Mouse (Mus musculus): ENCODE measurements around the gene Shank3. TPM values are rescaled to one million over a fixed set of nuclear protein-coding genes. Genes with fewer than 3 reads are reported as not detected.

Shank3 gene
- total and polyA plus RNA-seq, 2 experiments from 2014 or later, result 12.6 to 63.2 TPM

GRCm38 (mm10) chr15:89458942-89459341 is 40.5 kb upstream of the Shank3 start:
- H3K36me3 ChIP-seq (ENCODE audit: insufficient read depth, low read length), result peaks cover 62% of the 10 kb centered on the region
- DNase-seq (ENCODE audit: low spot score) (no peak), ATAC-seq (ENCODE audit: low FRiP score) (no peak)
- H3K4me1 ChIP-seq (ENCODE audit: insufficient read depth, low read length), result peaks cover 11% of the 10 kb centered on the region
- H3K9me3 ChIP-seq (ENCODE audit: low read length), result no peaks in the 10 kb centered on the region
- H3K4me3 ChIP-seq (ENCODE audit: low read depth, low read length), result no peak overlapping the region
- 94% methylated on average over 15 of the region's 15 CpGs for WGBS
- no peaks in the 10 kb centered on the region for H3K27me3 ChIP-seq (ENCODE audit: insufficient read depth, low read length)
- no peak overlapping the region for H3K9ac ChIP-seq (replicated peaks; ENCODE audit: low read length, poor library complexity, severe bottlenecking)
- no peak overlapping the region for H3K4me2 ChIP-seq (ENCODE audit: low read depth, low read length, poor library complexity, severe bottlenecking)
- H3K27ac ChIP-seq (ENCODE audit: low read depth, low read length), result no peak overlapping the region
- no peak for TF ChIP-seq CTCF (IDR thresholded peaks at IDR 0.05)

GRCm38 (mm10) chr15:89459821-89460220 is 39.6 kb upstream of the Shank3 start:
- no peak overlapping the region for H3K9ac ChIP-seq (replicated peaks; ENCODE audit: low read length, poor library complexity, severe bottlenecking)
- H3K4me1 ChIP-seq (ENCODE audit: insufficient read depth, low read length), result peaks cover 8% of the 10 kb centered on the region
- no peak overlapping the region for H3K4me3 ChIP-seq (ENCODE audit: low read depth, low read length)
- H3K36me3 ChIP-seq (ENCODE audit: insufficient read depth, low read length), result peaks cover 64% of the 10 kb centered on the region
- H3K4me2 ChIP-seq (ENCODE audit: low read depth, low read length, poor library complexity, severe bottlenecking), result no peak overlapping the region
- no peak for ATAC-seq (ENCODE audit: low FRiP score)
- H3K9me3 ChIP-seq (ENCODE audit: low read length), result no peaks in the 10 kb centered on the region
- 93% methylated on average over 7 of the region's 7 CpGs for WGBS
- DNase-seq (ENCODE audit: low spot score), result no peak
- H3K27ac ChIP-seq (ENCODE audit: low read depth, low read length), result no peak overlapping the region
- no peaks in the 10 kb centered on the region for H3K27me3 ChIP-seq (ENCODE audit: insufficient read depth, low read length)
- TF ChIP-seq CTCF (IDR thresholded peaks at IDR 0.05), result no peak

DNA sequence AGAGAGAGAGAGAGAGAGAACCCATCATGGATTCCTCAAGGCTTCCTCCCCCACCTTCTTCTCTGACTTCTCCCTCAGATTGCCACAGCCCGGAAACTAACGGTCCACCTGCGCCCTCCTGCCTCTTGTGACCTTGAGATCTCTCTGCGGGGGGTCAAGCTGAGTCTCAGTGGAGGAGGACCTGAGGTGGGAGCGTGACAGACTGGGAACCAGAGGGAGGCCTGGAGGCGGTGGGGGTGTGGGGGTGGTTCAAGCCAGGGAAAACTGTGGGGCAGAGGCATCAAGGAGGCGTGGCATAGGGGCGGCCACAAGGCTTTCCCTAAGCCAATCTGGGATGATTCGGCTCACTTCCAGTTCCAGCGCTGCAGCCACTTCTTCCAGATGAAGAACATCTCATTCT is 39.1 kb upstream of the Shank3 start:
- DNase-seq (ENCODE audit: low spot score), result no peak
- ATAC-seq (ENCODE audit: low FRiP score), result no peak
- no peaks in the 10 kb centered on the region for H3K27me3 ChIP-seq (ENCODE audit: insufficient read depth, low read length)
- peaks cover 5% of the 10 kb centered on the region for H3K4me1 ChIP-seq (ENCODE audit: insufficient read depth, low read length)
- no peak overlapping the region for H3K27ac ChIP-seq (ENCODE audit: low read depth, low read length)
- TF ChIP-seq CTCF (IDR thresholded peaks at IDR 0.05), result no peak
- H3K9me3 ChIP-seq (ENCODE audit: low read length), result no peaks in the 10 kb centered on the region
- no peak overlapping the region for H3K4me3 ChIP-seq (ENCODE audit: low read depth, low read length)
- H3K9ac ChIP-seq (replicated peaks; ENCODE audit: low read length, poor library complexity, severe bottlenecking), result no peak overlapping the region
- WGBS, result 74% methylated on average over 10 of the region's 10 CpGs
- peaks cover 64% of the 10 kb centered on the region for H3K36me3 ChIP-seq (ENCODE audit: insufficient read depth, low read length)
- no peak overlapping the region for H3K4me2 ChIP-seq (ENCODE audit: low read depth, low read length, poor library complexity, severe bottlenecking)

DNA sequence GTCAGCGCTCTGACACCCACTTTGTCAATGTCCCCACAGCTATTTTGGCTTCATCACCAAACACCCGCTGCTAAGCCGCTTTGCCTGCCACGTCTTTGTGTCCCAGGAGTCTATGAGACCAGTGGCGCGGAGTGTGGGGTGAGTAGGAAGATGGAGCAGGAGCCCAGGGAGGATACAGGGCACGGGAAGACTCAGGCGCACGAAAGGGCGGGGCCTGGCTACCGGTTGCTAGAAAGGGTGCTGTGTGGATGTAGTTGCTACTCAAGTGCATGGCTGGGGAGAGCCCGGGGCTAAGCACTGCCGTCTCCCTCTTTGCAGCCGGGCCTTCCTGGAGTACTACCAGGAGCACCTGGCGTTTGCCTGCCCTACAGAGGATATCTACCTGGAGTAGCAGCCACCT is 38.1 kb upstream of the Shank3 start:
- Histone ChIP-seq H3K27ac (ENCODE audit: low read depth, low read length) (no peak overlapping the region), H3K4me2 (ENCODE audit: low read depth, low read length, poor library complexity, severe bottlenecking) (no peak overlapping the region), H3K27me3 (ENCODE audit: insufficient read depth, low read length) (no peaks in the 10 kb centered on the region), H3K4me3 (ENCODE audit: low read depth, low read length) (no peak overlapping the region), H3K4me1 (ENCODE audit: insufficient read depth, low read length) (no peaks in the 10 kb centered on the region), H3K36me3 (ENCODE audit: insufficient read depth, low read length) (peaks cover 64% of the 10 kb centered on the region), H3K9ac (replicated peaks; ENCODE audit: low read length, poor library complexity, severe bottlenecking) (no peak overlapping the region), H3K9me3 (ENCODE audit: low read length) (no peaks in the 10 kb centered on the region)
- ATAC-seq (ENCODE audit: low FRiP score) (no peak), DNase-seq (ENCODE audit: low spot score) (no peak)
- no peak for TF ChIP-seq CTCF (IDR thresholded peaks at IDR 0.05)
- 87% methylated on average over 13 of the region's 15 CpGs for WGBS

DNA sequence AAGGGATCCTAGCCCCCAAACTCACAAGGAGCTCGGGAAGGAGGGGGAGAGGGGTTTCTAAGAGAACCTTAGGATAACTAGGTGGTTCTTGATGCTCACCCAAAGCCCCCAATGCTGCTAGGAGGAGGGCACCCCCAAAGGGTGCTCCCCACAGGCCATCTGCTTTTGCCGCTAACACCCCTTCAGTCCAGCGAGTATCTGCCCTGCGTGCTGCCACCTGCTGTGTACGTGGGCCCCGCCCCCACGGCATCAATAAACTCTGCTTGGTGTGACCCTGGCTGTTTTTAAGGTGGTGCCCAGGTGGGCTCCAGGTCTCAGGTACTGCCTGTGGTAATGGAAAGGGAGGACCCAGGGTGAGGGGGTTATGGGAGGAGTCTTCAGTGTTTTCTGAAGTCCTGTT is 37.2 kb upstream of the Shank3 start:
- Histone ChIP-seq H3K4me1 (ENCODE audit: insufficient read depth, low read length) (no peaks in the 10 kb centered on the region), H3K4me3 (ENCODE audit: low read depth, low read length) (no peak overlapping the region), H3K36me3 (ENCODE audit: insufficient read depth, low read length) (peaks cover 55% of the 10 kb centered on the region), H3K27ac (ENCODE audit: low read depth, low read length) (no peak overlapping the region), H3K9ac (replicated peaks; ENCODE audit: low read length, poor library complexity, severe bottlenecking) (no peak overlapping the region), H3K4me2 (ENCODE audit: low read depth, low read length, poor library complexity, severe bottlenecking) (no peak overlapping the region), H3K27me3 (ENCODE audit: insufficient read depth, low read length) (no peaks in the 10 kb centered on the region), H3K9me3 (ENCODE audit: low read length) (no peaks in the 10 kb centered on the region)
- DNase-seq (ENCODE audit: low spot score) (no peak), ATAC-seq (ENCODE audit: low FRiP score) (no peak)
- 80% methylated on average over 7 of the region's 7 CpGs for WGBS
- TF ChIP-seq CTCF (IDR thresholded peaks at IDR 0.05), result no peak

DNA sequence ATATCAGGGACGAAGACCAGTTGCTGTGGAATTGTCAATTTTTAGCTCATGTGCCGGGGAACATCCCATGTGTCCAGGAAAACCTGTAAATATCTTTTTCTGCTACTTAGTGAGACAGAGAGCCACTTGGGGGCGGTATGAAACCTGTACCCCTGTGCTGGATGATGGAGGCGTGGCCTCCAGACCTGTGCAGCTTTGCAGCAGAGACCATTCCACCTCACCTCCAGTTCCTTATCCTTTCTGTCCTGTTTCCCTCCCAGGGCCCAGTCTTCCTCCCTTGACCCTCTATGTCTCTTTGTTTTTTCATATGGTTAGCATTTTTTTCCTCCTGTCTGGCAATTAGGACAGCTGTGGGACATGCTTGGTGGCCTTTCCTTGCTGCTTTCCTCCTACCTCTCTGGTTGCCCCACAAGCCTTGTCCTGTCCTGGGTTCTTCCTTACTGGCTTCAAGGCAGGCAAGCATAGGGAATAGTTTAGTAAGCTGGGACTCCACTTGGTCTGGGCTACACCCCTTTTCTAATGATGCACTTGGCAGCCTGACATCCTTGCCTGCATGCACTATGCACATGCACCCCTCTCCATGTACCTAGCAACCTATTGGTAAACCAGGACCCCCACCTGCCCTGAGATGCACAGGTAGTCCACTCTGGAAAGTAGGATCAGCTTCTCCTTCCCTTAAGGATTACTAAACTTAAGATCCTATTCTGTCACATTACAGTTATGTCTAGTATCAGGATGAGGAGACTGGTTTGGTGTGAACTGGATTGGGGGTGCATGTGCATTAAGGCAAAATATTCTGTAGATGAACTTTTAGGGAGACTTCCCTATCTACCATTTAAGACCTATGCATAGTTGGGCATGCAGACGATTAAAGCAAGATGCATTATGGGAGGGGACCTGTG is 35.8 kb upstream of the Shank3 start:
- ATAC-seq (ENCODE audit: low FRiP score), result no peak

More for the DNA sequence above, 35.8 kb upstream of the Shank3 start:
- TF ChIP-seq CTCF (IDR thresholded peaks at IDR 0.05), result peak; percentile 46
- no peaks in the 10 kb centered on the region for H3K27me3 ChIP-seq (ENCODE audit: insufficient read depth, low read length)
- no peak overlapping the region for H3K4me2 ChIP-seq (ENCODE audit: low read depth, low read length, poor library complexity, severe bottlenecking)
- no peak overlapping the region for H3K9ac ChIP-seq (replicated peaks; ENCODE audit: low read length, poor library complexity, severe bottlenecking)
- H3K4me1 ChIP-seq (ENCODE audit: insufficient read depth, low read length), result no peaks in the 10 kb centered on the region
- H3K4me3 ChIP-seq (ENCODE audit: low read depth, low read length), result no peak overlapping the region
- no peak for DNase-seq (ENCODE audit: low spot score)
- WGBS, result 71% methylated on average over 5 of the region's 5 CpGs
- H3K36me3 ChIP-seq (ENCODE audit: insufficient read depth, low read length), result peaks cover 41% of the 10 kb centered on the region
- no peak overlapping the region for H3K27ac ChIP-seq (ENCODE audit: low read depth, low read length)
- no peaks in the 10 kb centered on the region for H3K9me3 ChIP-seq (ENCODE audit: low read length)
